Mouse (Mus musculus) cortical plate, adult 2 months (tissue): Measurements from ENCODE around the gene Bpifb1.

Experiments used
- CTCF ChIP-seq: fragments of 200-500 bp; IDR thresholded peaks from 2 replicates; pipeline ENCODE4 v1.5.1; 2011; ENCODE audit warnings: mild to moderate bottlenecking, control low read depth, low read length; ENCODE audit not compliant: insufficient read depth; ENCODE audit errors: extremely low read depth
- POLR2A ChIP-seq: fragments of 200-500 bp; IDR thresholded peaks from 2 replicates; pipeline ENCODE4 v1.6.1; 2011; ENCODE audit warnings: mild to moderate bottlenecking, low read length, control low read depth; ENCODE audit not compliant: insufficient read depth; ENCODE audit errors: extremely low read depth

GRCm38 (mm10) chr2:154171621-154172020, 19.0 kb upstream of the Bpifb1 start:
- TF ChIP-seq CTCF (no peak), POLR2A (no peak)
